Mouse (Mus musculus) liver (tissue): ENCODE results near the gene S100a16.

ENCODE experiments used
- DNase-seq: peaks from one replicate; pipeline ENCODE4 v3.0.0-alpha.2; 2020; ENCODE audit warnings: mixed read lengths

The S100a16 gene

GRCm38 (mm10) chr3:90525421-90525820 lies 11.6 kb upstream of the S100a16 start:
- DNase-seq, result peak; percentile 25

GRCm38 (mm10) chr3:90526076-90526475 lies 11.0 kb upstream of the S100a16 start:
- DNase-seq, result no peak

GRCm38 (mm10) chr3:90526580-90526979 lies 10.5 kb upstream of the S100a16 start, which contains the start of gene S100a14:
Gene S100a14 (plus strand): TSS chr3:90526856.
- no peak for DNase-seq

DNA sequence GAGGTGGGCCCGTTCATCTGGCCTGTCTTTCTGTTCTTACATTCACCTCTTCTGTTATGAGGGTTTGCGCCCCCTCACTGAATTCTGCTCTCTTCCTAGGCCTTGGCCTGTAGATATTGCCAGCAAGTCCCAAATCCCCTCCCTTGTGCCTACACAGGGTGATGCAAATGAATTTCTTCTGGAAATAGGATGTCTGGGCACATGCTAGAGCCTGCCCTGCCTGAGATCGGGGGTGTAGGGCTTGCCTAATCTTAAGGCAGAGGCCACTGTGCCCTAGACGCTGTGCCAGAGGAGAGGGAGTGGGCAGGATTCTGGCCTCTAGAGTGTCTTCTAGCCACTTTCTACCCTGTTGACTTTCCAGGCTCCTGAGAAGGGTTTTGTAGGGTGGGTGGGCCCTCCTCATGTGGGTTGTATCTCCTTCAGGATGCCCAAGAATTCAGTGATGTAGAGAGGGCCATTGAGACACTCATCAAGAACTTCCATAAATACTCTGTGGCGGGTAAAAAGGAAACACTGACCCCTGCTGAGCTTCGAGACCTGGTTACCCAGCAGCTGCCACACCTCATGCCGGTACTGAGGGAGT lies 9.7 kb upstream of the S100a16 start:
- no peak for DNase-seq

- no peak for DNase-seq
Observed at GRCm38 (mm10) chr3:90531713-90532112, 5.3 kb upstream of the S100a16 start.

- no peak for DNase-seq
Observed at GRCm38 (mm10) chr3:90535446-90535845, 1.6 kb upstream of the S100a16 start.

- DNase-seq, result no peak
Observed at GRCm38 (mm10) chr3:90537905-90538296, 847 bp downstream of the S100a16 start.

GRCm38 (mm10) chr3:90540904-90541303 lies 3.9 kb downstream of the S100a16 start:
- DNase-seq, result no peak

DNA sequence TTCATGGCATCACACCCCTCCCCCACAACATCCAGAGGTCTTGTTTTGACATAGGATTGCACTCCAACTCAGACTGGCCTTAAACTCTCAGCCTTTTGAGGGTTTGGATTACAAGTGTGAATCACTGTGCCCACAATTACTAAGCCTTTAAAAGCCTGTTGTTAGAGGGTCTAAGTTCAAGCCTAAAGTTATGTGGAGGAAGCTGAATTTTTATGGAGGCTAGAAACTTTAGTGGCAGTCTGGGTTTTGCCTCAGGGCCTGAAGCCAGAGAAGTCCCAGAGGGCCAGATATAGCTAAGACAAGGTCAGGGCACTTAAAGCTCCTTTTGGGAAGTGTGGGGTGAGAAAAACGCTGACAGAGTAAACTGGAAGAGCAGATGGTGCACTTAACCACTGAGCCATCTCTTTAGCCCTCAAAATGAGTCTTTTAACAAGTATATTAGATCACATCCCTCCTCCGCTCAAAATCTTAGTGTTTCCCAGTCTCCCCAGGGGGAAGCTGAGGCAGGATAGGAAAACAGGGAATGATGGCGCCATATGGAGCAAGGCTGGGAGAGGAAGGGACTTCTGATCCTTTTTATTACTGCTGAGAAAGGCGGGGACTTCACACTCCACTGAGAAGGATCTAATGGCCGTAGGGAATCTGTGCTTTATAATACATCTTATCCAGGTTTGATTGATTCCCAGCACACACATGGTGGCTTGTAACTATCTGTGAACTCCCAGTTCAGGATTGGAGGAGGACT lies 12.8 kb downstream of the S100a16 start:
- no peak for DNase-seq

GRCm38 (mm10) chr3:90550421-90550790 lies 13.4 kb downstream of the S100a16 start:
- no peak for DNase-seq

DNA sequence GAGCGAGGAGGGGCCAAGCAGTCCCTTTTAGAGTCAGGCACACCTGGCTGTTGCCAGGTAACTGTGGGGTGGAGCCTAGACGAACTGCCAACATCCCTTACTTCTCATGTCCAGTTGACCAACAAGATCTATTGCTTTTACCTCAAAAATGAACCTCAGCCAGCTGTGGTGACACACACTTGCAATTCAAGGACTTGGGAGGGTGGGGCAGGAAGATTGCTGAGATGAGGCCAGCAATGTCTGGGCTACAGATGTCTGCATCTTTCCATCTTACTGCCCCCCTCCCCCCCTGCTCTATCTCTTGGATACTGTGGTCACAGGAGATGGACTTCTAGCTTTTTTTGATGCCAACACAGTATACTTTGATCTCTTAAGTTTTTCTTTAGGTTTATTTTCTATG lies 15.2 kb downstream of the S100a16 start:
- no peak for DNase-seq

- no peak for DNase-seq
Observed at GRCm38 (mm10) chr3:90555954-90556353, 18.9 kb downstream of the S100a16 start.

GRCm38 (mm10) chr3:90560008-90560628 lies 23.1 kb downstream of the S100a16 start, which contains the start of gene S100a3:
Gene S100a3 (plus strand): TSS chr3:90560578.
- no peak for DNase-seq

DNA sequence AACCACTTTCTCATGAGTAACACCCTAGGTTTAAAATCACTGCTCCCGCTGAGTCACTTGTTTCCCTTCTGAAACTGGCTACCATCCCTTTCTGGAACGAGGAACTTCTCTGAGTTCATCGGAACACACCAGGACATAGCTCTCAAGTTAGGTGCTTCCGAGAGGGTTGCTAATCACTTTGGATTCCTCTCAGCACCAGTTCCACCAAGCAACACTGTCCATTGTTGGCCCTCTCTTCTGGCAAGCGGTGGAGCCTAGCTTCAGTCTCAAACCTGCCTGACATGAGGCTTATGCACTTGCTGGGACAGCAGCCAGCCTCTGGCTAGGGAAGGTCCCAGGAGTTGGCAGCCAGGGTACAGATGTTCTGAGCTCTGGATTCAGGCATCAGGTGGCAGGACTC lies 37.6 kb downstream of the S100a16 start:
- DNase-seq, result no peak

DNA sequence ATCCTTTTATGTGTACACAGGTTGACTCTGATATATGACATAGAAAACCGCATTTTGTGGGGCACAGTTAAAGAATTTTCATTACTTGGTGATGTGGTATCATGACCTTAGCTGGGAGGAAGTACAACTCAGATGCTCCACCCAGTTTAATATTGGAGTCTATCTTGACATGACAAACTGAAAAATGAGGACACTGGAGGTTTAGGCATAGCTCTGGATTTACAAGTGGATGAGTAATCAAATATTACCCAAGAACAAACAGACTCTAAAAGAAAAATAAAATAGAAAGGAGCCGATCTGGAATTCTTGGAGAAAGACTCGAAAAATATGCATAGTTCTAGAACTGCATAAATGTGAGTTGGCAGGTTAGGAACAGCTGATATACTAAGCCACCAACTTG lies 38.3 kb downstream of the S100a16 start:
- no peak for DNase-seq

DNA sequence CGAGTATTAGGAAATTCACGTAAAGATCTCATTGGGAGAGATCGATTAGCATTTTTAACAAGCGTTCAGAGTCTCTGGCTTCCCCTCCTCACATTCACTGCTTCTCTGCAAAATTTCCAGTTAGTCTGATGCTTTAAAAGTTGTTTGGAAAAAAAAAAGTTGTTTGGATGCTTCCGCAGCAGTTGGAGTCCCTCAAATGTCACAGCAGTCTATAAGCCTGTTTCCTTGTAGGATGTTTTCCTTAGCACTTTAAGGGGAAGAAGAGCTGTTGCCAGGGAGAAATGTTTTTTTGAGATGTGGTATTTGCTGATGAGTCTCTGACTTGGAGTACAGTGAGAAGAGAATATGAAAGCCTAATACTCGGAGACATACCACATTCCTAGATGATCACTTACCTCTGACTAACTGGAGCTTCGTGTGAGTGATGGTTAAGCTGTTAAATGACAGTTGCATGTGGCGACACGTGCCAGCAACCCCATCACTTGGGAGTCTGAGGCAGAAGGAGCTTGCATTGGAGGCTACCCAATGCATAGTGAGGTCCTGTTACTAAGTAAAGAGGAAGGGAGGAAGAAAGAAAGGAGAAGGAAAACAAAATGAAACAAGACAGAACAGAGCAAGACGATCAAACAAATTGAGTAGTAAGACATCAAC lies 39.4 kb downstream of the S100a16 start:
- DNase-seq, result no peak

- no peak for DNase-seq
Observed at GRCm38 (mm10) chr3:90579433-90579832, 42.4 kb downstream of the S100a16 start.

- no peak for DNase-seq
Observed at GRCm38 (mm10) chr3:90581141-90581540, 44.1 kb downstream of the S100a16 start.

GRCm38 (mm10) chr3:90582156-90582555 lies 45.1 kb downstream of the S100a16 start:
- no peak for DNase-seq

DNA sequence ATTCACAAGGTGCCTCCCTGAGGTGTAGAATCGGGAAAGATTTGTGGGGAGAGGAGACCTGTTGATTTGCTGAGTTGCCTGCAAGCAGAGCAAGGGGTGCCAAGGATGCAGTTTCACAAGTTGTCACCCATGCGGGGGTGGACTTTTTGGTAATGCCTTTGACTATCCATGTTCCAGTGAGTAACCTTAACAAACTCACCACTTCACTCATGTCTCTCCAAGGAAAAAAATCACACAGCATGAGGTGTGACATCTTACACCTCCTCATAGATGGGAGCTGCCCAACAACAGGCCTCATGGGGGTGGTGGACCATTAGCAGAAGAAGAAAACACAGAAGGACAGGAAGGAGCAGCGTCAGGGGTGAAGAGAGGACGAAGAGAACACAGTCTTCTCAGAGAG lies 45.5 kb downstream of the S100a16 start:
- DNase-seq, result no peak

DNA sequence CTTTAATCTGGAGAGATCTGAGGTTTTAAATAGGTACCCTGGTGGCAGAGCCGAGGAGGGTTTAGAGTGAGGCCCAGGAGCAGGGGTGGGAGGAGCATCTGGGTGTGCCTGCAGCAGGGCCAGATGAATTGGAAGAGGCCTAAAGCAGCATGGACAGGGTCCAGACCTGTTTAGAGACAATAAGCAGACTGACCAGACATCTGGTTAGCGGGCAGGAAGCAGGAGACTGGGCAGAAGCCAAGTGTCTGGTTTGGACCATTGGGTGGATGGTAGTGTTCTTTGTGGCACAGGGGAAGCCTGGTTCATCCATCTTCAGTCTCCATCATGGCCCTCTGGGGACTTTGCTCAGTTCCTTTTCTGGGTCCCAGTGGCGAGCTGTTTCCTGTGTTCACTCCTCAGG lies 46.8 kb downstream of the S100a16 start:
- no peak for DNase-seq

DNA sequence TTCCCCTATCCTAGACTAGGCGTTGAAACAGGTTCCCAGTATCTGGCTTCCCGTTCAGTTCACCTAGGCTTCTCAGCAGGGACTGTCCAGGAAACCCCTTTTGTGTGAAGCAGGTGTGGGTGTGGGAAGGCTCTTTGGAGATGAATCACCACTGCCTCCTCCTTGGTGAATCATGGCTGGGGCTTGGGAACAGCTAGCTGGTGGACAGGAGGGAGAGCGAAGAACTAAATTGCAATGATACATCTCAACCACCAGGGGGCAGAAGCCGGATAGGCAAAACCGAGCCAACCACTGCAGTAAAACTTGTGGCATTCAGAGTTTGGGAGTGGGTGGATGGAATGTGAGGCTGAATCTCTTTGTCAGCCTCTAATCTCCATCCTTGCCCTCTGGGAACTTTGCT lies 48.5 kb downstream of the S100a16 start:
- DNase-seq, result peak; percentile 43

DNA sequence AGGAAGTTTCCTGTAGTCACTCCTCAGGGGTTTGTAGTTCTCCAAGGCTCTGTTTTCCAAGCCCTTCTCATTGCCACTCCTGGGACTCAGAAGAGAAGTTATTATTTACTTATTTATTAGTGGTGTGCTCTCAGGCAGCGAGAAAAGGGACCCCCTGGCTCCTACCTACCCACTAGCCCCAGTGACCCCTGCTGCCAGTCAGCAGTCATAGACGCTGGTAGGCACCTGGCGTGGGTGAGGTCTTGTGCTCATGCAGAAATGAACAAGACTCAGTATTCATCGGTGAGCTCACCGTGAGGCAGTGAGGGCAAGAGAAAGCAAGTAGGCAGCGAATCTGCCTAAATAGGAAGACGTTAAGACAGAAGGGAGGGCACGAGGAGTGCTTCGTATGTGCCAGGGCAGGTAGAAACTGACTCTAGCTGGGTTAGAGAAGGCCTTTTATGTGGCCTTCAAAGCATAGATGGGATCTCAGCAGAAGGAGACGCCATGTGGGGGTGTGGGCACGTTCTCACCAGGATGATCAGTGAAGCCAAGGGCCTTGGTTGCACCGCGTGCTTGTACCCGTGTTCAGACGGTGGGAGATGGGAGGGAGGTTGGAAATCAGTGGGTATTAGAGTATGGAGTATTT lies 49.1 kb downstream of the S100a16 start:
- DNase-seq, result no peak
